Mouse (Mus musculus) c-Kit-positive CD71-positive TER-119-negative erythroid progenitor cells, embryonic 14.5 days (primary cell): ENCODE results near the gene Stoml2.

Source experiments
- DNase-seq: peaks from one replicate; pipeline ENCODE4 v3.0.0-alpha.2; 2013; ENCODE audit warnings: low read depth

Gene Stoml2

DNA sequence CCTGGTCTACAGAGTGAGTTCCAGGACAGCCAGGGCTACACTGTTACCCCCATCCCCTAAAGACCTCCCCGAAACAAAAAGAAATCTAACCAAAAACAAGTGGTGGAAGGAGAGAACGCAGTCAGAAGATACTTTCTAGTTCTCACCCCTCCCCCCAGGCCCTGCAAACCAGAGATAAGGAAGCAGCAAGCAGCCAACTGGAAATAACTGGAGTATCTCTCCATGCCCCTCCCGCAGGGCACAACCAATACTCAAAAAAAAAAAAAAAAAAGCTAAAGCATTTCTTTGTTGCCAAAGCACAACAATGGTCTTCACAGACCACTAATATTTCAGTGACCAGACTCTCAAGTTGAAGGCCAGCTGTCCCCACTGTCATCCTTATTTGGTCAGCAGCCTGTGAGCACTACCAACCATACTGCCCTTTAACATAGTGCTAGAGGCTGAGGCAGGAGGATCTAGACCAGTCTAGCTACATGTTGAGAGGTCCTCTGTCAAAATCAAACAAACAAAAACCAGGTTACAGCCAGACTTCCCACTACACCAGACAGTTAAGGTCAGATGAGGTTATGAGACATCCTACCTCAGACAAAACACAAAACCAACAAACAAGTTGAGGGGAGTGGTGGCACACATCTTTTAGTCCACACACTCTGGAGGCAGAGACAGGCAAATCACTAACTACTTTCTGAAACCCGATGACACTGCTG, 6.5 kb upstream of the Stoml2 start:
- DNase-seq, result peak; percentile 88

DNA sequence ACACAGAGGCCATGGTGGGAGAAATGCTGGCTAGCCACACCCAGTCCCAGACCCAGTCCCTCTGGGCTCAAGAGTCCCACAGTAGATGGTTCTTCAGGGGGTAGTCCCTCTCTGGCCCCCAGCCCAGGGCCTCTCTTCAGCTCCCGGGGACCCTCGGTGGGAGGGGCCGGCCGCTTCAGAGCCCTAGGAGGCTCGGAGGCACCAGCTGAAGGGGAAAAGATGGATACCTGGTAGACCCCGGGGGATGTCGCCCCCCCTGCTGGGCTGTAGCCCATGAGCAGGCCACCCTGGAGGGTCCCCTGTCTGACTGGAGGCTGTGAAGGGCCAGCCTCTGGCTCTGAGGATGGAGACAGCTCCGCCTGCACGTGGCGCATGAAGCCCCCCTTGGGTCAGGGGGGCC, 4.8 kb upstream of the Stoml2 start:
- no peak for DNase-seq

DNA sequence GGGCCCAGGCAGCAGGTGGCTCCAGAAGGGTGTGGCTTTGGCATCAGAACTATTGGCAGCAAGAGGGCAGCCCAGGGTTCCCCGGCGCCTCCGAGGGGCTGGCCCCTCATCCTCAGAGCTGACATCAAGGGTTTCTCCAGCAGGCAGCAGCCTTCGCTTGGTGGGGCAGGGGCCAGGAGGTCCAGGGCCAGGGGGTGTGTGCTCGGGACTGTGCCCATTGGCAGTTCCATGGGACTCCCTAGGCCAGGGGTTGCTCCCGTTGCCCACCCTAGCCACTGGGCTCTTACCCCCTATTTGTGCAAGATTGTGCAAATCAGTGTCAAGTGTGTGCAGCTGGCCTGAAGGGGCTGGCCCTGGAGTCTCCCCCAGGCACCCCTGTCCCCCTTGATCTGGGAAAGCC, 4.3 kb upstream of the Stoml2 start:
- no peak for DNase-seq

DNA sequence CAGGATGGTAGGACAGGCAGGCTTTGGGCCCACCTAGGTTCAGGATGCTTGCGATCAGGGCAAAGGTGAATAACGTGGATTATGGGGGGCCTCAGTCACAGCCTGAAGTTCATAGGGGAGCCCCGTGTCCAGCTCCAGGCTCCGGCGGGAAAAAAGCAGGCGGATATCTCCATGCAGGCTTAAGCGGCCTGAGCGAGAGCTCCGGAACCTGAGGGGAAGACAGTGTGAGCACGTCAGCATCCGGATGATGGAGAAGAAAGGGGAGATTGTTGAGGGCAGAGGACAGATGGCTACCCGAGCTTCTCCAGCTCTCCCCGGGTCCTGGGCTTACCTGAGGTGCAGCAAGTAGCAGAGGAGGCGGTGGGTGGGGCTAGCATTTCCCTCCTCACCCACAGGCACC, 2.0 kb upstream of the Stoml2 start:
- DNase-seq, result no peak

DNA sequence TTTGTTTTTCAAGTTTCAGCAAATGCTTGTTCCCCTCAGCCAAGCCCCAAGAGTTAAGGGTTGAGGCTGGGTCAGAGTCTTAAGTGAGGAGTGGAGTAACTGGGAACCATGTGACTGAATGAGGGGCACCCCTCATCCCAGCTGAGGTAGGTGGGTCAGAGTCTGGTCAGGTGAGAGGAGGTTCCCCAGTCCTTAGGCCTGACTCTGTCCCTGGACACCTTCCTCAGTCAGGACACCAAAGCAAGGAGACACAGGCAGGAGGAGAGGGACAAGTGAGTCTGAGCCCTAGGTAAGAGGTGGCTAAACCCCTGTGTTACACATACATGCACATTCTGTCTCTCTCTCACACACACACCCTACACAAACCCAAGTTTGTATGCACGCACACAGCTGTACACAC, 991 bp upstream of the Stoml2 start:
- DNase-seq, result no peak

DNA sequence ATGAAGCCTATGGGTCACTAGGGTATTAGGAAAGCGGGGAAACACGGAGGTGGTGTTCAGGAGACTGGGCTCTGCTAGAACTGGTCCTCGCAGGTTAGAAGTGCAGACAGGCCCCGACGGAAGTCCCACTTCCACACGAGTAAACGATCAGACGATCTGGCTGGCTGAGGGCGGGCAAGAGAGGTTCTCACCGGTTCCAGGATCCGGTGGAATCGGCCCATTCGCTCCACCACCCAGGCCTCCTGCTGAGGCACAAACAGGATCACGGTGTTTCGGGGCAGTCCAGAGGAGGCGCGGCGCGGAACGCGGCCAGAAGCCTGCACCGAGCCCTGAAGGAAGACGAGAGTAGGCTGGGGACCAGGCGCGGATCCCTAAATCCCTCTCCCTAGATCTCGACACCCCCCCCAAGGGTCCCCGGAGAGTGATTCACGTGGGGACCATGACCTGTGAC, 705 bp downstream of the Stoml2 start:
- DNase-seq, result no peak

DNA sequence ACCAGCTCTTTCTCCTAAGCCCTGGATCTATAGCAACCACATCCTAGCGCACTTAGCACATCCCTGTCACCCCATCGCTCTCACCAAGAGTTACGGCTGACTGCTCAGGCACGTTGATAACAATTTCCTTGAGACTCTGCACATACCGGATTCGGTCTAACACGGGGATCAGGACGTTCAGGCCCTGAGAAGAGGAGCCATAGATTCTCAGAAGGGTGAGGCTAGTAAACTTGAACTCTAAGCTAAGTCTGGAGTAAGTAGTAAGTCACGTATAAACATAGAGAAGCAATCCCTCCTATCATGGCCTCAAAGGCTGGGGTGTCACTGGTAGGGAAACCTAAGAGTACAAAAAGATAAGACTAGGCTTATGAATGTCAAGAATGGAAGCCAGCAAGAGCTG, 1.2 kb downstream of the Stoml2 start:
- no peak for DNase-seq

DNA sequence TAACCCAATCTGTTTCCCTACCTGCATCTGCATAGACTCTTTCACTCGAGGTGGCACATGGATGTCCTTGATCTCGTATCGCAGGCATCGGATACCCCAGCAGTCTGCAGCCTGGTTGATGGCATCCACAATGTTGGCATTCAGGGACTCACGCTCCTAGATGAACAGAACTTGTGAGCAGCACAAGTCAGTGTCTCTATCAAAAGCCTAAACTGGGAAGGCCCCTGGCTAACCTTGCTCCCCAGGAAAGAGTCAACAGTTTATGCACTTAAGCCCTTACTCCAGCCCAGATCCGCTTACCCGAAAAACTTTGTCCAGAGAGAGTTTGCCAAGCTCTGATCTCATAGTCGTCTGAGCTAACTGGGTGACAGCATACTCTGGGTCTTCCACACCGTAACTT, 1.8 kb downstream of the Stoml2 start:
- DNase-seq, result no peak

DNA sequence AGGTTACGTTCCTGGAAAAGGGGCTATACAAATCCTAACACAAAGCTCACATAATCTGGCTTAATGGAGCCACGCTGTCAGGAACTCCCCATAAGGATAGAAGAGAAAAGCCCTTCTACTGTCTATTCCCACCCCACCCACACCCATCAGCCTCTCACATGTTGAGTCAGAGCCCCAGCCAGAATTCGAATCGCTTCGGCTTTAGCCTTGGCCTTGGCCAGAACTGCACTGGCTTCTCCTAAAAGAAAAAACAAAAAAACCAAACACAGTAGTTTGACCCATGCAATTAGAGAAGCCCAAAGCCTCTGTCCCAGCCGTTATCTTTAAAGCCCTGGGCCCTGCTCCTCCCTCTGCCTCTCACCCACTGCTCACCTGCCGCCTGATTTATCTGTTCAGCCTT, 2.4 kb downstream of the Stoml2 start:
- DNase-seq, result no peak

DNA sequence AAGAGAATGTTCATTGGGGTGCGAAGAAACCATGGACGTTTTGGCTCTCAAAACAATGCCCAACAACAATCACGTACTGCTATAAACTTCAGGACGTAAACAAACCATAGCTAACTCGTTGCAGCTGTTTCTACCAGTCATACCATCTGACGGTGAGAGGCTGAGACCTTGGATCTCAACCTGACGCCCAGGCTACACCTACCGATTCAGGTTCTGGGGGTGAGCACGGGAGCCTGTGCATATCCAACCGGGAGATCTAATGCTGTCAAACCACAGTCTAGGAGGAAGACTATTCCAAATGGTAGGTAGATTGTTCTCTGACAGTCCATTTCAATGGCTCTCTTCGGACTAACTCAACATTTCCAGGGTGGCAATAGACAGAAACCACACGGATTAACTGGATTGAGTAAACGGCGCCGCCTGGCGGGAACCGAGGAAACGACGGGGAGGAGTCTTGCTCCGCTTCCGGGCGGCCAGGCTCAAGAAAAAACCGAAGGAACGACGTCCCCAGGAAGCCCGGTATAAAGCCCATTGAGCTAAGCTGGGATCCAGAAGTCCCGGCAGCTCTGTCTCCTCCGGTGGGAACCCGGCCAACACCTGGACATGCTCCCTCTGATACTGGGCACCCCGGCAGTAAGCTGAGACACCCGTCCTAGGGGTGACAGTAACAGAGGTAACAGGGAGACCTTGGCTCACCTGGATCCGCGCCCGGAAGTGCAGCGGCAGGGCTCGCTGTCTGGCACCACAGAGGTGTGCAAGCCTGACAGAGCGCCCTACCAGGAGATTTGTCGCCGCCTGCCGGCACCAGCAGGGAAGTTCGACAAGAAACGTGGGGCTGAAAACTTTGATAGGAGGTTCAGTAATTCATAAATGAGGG, 6.2 kb downstream of the Stoml2 start, which contains the start of gene Pigo:
TSS of gene Pigo (minus strand) at position 736 of the 877 bp plus-strand sequence.
- peak; percentile 93 for DNase-seq

DNA sequence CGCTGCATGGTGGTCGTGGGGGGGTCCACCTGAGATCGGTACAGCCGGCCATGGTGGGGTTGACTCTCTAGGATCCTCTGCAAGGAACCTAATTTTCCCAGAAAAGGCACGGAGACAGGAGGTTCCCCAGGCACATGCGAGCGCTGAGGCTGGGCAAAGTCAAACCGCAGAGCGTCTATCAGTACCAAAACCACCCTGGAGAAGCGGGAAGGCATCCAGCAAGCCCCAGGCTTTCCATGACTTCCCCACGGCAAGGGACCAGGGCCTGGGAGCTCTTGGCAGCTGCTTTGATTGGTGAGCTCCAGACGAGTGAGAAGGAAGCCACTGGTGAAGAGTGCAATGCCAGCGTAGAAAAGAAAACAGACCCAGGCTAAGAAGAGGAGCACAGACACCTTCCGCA, 6.8 kb downstream of the Stoml2 start:
- no peak for DNase-seq

DNA sequence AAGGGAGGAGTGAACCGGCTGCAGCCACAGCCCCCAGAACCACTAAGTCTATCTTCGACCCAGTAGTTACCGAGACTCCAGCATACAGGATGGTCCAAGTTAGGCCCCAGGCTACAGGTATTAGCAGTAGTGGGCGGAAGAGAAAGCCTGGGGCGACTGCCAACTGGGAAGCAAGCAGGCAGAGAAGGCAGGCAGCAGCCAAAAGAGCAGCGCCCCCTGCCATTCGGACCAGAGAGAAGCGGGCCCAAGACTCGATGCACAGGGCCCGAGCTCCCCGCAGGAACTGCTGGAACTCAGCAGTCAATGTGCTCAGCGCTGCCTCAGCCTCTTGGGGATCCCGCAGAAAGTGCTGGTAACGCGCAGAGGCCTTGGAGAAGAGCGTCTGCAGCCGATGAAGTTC, 10.2 kb downstream of the Stoml2 start:
- DNase-seq, result no peak

DNA sequence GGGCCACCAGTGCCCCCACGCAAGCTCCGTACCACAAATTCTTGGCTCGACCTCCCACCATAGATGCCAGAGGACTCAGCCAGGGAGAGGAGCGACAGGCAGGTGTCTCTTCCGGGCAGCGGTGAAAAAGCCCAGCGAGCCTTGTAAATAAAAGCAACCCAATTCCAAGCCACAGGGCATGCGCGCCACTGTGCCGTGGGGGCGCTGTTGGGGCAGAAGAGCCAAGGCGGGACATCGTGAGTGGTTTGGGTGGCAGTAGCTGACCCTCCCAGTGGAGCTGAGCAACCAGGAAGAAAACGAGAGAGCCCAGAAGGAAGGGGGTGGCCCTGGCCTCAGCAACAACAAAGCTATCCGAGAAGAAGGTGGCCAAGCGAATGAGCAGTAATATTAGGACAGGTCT, 10.6 kb downstream of the Stoml2 start:
- DNase-seq, result no peak

DNA sequence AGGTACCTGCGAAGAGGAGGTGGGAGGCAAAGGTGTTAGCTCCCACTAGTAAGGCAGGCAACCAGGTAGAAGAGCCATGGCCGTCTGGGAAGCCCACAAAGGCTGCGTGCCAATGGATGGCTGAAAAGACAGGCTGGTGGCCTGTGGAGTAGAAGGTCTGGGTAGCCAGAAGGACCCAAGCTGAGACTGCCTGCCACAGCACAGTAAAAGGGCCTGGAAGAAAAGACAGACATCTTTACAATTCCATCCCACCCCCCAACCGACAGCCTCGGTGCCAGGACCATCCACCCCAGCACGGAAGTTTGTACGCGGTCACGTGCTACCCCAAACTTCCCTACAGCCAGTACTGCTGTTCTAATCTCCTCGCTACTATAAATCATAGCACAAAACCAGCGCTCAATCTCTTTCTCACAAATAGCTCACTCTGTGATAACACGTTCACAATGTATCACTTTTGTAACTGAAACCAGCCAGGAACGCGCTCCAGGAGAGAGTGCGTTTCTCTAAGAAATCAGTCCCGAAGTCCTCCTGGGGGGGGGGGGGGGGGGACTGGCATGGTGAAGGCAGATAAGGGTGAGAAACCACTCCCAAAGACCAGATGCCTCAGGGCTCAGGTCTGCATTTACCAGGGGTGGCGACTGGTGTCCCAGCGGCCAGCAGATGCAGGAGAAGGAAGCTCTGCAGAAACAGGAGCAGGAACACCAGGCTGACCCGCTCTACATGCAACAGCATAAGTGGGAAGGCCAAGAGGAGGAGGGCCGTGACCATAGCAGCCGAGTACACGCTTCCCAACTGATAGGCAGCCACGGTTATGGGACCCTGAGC, 11.7 kb downstream of the Stoml2 start:
- no peak for DNase-seq

DNA sequence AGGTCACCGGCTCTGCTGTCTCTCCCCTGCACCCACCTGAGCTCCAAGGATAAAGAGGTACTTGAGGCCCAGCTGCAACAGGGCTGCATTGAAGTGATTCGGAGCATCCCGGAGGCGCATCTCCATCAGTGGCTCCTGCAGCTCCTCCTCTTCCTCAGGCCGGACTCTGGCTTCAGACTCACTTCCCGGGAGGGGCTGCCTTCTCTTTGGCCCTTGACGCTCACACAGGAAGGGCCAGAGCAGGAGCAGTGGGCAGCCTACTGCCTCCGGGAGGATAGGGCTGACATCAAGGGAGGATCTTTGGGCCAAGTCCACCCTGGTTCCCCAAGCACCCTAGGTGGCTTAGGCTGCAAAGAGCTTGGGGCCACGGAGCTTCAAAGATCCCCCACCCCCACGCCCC, 12.3 kb downstream of the Stoml2 start:
- no peak for DNase-seq

DNA sequence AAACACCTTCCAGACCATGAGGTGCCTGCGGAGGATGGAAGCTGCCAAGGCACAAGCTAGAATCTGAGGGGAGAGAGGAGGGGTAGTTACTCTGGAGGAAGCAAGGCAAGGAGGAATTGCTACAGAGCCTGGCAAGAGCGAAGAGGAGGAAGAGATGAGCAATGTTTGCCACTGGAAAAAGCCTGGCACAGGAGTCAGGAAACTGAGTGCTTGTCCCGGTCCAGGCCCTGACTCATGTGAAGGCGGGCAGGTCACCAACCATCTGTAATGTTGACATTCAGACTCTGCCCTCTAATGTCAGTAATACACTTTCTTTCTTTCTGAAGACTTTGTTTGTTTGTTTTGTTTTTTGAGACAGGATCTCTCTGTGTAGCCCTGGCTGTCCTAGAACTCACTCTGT, 13.4 kb downstream of the Stoml2 start:
- no peak for DNase-seq

DNA sequence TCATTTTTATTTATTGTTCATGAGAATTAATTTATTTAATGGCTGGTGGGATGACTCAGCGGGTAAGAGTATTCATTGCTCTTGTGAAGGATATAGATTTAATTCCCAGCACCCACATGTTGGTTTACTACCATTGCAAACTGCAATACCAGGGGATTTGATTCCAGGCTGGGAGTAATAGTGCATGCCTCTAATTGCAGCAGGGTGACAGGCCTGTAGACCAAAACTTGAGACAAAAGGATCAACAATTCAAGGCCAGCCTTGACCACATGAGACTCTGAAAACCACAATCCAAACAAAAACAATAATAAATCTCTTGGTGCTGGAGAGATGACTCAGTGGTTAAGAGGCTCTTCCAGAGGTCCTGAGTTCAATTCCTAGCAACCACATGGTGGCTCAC, 19.4 kb downstream of the Stoml2 start:
- no peak for DNase-seq

DNA sequence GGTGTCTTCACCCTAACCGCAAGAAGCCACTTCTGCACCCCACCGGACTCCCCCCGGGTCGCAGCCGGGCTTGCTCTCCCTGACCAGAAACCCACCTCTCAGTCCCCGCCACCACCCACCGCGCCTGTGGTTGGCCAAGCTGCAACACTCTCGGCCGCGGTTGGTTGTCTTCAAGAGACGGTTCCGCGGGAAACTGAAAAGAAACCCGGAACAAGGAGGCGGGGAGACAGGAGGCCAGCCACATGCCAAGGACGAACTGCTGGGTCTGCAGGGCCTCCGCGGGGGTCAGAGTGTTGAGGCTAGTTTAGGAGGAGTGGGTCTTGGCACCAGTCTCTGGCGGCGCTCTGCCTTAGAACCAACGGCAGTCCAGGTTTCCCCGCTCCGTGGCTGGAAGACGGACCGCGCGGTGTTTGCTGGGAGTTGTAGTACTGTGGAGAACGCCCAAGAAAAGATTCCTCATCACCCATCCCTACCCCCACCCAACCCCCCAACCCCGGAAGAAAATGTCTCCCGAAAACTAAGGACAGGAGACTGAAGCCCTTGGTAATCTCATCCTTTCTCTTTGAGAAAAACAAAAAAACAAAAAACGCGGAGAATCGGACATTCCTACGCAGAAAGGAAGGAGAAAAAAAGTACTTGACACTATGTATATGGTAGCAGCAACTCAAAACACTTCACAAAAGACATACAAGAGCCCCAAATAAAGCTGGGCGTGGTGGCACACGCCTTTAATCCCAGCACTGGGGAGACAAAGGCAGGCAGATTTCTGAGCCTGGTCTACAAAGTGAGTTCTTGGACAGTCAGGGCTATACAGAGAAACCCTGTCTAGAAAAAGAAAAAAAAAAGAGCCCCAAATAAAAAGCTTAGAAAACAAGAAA, 21.1 kb downstream of the Stoml2 start, which contains the start of gene Fancg:
TSS of gene Fancg (minus strand) at position 346 of the 878 bp plus-strand sequence.
- peak; percentile 76 for DNase-seq

DNA sequence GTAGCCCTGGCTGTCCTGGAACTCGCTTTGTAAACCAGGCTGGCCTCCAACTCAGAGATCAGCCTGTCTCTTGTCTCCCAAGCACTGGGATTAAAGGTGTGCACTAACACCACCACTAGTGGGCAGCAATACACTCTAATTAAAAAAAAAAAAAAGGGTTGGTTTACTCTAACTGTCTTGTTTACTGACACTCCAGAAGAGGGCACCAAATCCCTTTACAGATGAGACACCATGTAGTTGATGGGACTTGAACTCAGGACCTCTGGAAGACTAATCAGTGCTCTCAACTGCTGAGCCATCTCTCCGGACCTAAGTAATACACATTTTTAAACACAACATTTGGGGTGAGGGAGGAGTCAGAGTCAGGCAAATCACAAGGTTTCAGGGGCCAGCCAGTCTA, 25.7 kb downstream of the Stoml2 start:
- DNase-seq, result peak; percentile 47

DNA sequence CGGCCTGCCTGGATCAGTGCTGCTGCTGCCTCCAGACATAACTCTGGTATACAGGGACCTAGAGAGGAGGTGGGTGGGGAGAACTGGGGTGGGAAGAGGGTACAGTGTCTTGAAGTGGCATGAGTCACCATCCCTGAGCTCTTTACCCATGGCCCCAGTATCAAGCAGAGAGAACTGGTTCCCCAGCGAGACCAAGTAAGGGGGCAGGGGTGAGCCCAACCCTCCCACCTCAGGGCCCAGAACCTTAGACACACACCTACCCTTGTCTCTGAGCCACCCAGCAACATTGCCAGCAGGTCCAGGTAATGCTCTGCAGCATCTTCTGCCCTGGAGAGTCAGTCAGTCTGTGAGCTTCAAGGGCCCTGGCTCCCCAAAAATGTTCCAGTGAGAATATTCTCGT, 26.6 kb downstream of the Stoml2 start:
- DNase-seq, result no peak

DNA sequence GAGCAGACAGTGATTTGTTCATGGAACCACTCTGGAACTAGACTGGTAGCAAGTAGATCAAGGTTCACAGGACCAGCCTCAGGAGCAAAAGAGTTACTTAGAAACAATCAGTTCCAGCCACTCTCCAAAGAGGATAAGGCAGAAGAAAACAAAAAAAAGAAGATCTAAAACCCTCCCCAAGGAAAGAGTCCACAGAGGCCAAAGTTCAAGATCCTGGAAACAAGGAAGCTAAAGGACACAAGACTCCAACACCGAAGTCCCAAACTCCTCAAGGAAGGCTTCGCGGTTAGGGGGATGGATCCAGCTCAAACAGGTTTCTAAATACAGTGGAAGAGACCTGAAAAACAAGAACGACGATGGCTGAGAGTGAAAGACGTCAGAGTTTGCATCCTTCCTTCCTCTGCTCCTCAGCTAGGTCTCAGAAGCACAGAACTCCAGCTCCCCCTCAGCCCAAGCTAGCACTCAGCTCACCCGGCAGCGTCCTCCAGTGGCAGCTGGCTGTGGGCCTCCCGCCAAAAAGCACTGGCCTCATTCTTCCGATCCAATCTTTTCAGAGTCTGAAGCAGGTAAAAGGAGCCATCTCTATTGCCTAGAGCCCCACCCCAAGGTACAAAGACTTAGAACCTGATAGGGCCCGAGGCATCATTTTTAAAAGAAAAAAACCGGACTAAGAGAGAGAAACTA, 28.6 kb downstream of the Stoml2 start:
- DNase-seq, result no peak
